Mouse (Mus musculus): Measurements from ENCODE around the gene Atp13a3. TPM values are rescaled to one million over a fixed set of nuclear protein-coding genes. Genes with fewer than 3 reads are reported as not detected.

Atp13a3 gene
- polyA plus RNA-seq, 1 experiment from 2014 or later = 17.8 TPM

GRCm38 (mm10) chr16:30436276-30436675, 30.5 kb upstream of the Atp13a3 start:
- Histone ChIP-seq H3K27ac (ENCODE audit: poor library complexity, severe bottlenecking) (no peak overlapping the region), H3K4me3 (no peak overlapping the region), H3K27me3 (replicated peaks) (no peaks in the 10 kb centered on the region), H3K4me1 (replicated peaks) (peaks cover 26% of the 10 kb centered on the region), H3K36me3 (no peaks in the 10 kb centered on the region), H3K9me3 (replicated peaks) (0 out of 2 replicates have a peak, but pooled peaks cover 9% of the 10 kb centered on the region), H3K4me2 (no peak overlapping the region), H3K9ac (no peak overlapping the region)
- ATAC-seq (ENCODE audit: insufficient number of reproducible peaks, low FRiP score) = no peak
- WGBS = 78% methylated on average over 7 of the region's 7 CpGs

GRCm38 (mm10) chr16:30435393-30435792, 29.6 kb upstream of the Atp13a3 start:
- no peak overlapping the region for H3K4me3 ChIP-seq

GRCm38 (mm10) chr16:30433148-30433547, 27.4 kb upstream of the Atp13a3 start:
- 80% methylated on average over 3 of the region's 3 CpGs for WGBS
- Histone ChIP-seq H3K4me3 (no peak overlapping the region), H3K9ac (no peak overlapping the region), H3K36me3 (no peaks in the 10 kb centered on the region), H3K4me1 (replicated peaks) (peaks cover 22% of the 10 kb centered on the region), H3K27me3 (replicated peaks) (no peaks in the 10 kb centered on the region), H3K27ac (ENCODE audit: poor library complexity, severe bottlenecking) (no peak overlapping the region), H3K4me2 (no peak overlapping the region), H3K9me3 (replicated peaks) (0 out of 2 replicates have a peak, but pooled peaks cover 9% of the 10 kb centered on the region)
- no peak for ATAC-seq (ENCODE audit: insufficient number of reproducible peaks, low FRiP score)

More at GRCm38 (mm10) chr16:30435393-30435792, 29.6 kb upstream of the Atp13a3 start:
- no peaks in the 10 kb centered on the region for H3K27me3 ChIP-seq (replicated peaks)
- peaks cover 20% of the 10 kb centered on the region for H3K4me1 ChIP-seq (replicated peaks)
- no peaks in the 10 kb centered on the region for H3K36me3 ChIP-seq
- no peak overlapping the region for H3K9ac ChIP-seq
- 8% methylated on average over 4 of the region's 4 CpGs for WGBS
- peak overlapping the region; percentile 2; the same call in 1 of the 2 replicates for H3K27ac ChIP-seq (ENCODE audit: poor library complexity, severe bottlenecking)
- no peak overlapping the region for H3K4me2 ChIP-seq
- ATAC-seq (ENCODE audit: insufficient number of reproducible peaks, low FRiP score) = no peak
- H3K9me3 ChIP-seq (replicated peaks) = 0 out of 2 replicates have a peak, but pooled peaks cover 9% of the 10 kb centered on the region

- no peak for ATAC-seq (ENCODE audit: insufficient number of reproducible peaks, low FRiP score)
Measured at GRCm38 (mm10) chr16:30432111-30432510, 26.3 kb upstream of the Atp13a3 start.

GRCm38 (mm10) chr16:30430512-30431088, 24.8 kb upstream of the Atp13a3 start:
- H3K9ac ChIP-seq = no peak overlapping the region
- 0 out of 2 replicates have a peak, but pooled peaks cover 9% of the 10 kb centered on the region for H3K9me3 ChIP-seq (replicated peaks)
- ATAC-seq (ENCODE audit: insufficient number of reproducible peaks, low FRiP score) = no peak
- WGBS = 79% methylated on average over 2 of the region's 2 CpGs
- H3K27ac ChIP-seq (ENCODE audit: poor library complexity, severe bottlenecking) = no peak overlapping the region
- H3K4me3 ChIP-seq = no peak overlapping the region
- no peaks in the 10 kb centered on the region for H3K36me3 ChIP-seq
- H3K4me2 ChIP-seq = no peak overlapping the region
- no peaks in the 10 kb centered on the region for H3K27me3 ChIP-seq (replicated peaks)
- H3K4me1 ChIP-seq (replicated peaks) = peaks cover 21% of the 10 kb centered on the region

More at GRCm38 (mm10) chr16:30432111-30432510, 26.3 kb upstream of the Atp13a3 start:
- no peak overlapping the region for H3K27ac ChIP-seq (ENCODE audit: poor library complexity, severe bottlenecking)
- no peaks in the 10 kb centered on the region for H3K27me3 ChIP-seq (replicated peaks)
- H3K4me3 ChIP-seq = no peak overlapping the region
- 90% methylated on average over 2 of the region's 2 CpGs for WGBS
- no peak overlapping the region for H3K4me2 ChIP-seq
- H3K36me3 ChIP-seq = no peaks in the 10 kb centered on the region
- H3K9ac ChIP-seq = no peak overlapping the region
- H3K9me3 ChIP-seq (replicated peaks) = 0 out of 2 replicates have a peak, but pooled peaks cover 9% of the 10 kb centered on the region
- H3K4me1 ChIP-seq (replicated peaks) = peaks cover 23% of the 10 kb centered on the region

- 47% methylated on average over 4 of the region's 4 CpGs for WGBS
- no peak overlapping the region for H3K27ac ChIP-seq (ENCODE audit: poor library complexity, severe bottlenecking)
- H3K4me1 ChIP-seq (replicated peaks) = peaks cover 11% of the 10 kb centered on the region
- no peaks in the 10 kb centered on the region for H3K27me3 ChIP-seq (replicated peaks)
- 0 out of 2 replicates have a peak, but pooled peaks cover 9% of the 10 kb centered on the region for H3K9me3 ChIP-seq (replicated peaks)
- H3K36me3 ChIP-seq = no peaks in the 10 kb centered on the region
- H3K4me2 ChIP-seq = no peak overlapping the region
- H3K4me3 ChIP-seq = no peak overlapping the region
- H3K9ac ChIP-seq = no peak overlapping the region
- no peak for ATAC-seq (ENCODE audit: insufficient number of reproducible peaks, low FRiP score)
Measured at GRCm38 (mm10) chr16:30428753-30429260, 23.0 kb upstream of the Atp13a3 start.

- H3K9ac ChIP-seq = no peak overlapping the region
- H3K4me1 ChIP-seq (replicated peaks) = peaks cover 11% of the 10 kb centered on the region
- no peak overlapping the region for H3K4me3 ChIP-seq
- H3K36me3 ChIP-seq = no peaks in the 10 kb centered on the region
- no peak overlapping the region for H3K27ac ChIP-seq (ENCODE audit: poor library complexity, severe bottlenecking)
- no peak overlapping the region for H3K4me2 ChIP-seq
- no peaks in the 10 kb centered on the region for H3K27me3 ChIP-seq (replicated peaks)
- ATAC-seq (ENCODE audit: insufficient number of reproducible peaks, low FRiP score) = no peak
- no peaks in the 10 kb centered on the region for H3K9me3 ChIP-seq (replicated peaks)
- 71% methylated on average over 4 of the region's 4 CpGs for WGBS
Measured at GRCm38 (mm10) chr16:30427466-30427865, 21.7 kb upstream of the Atp13a3 start.

- Histone ChIP-seq H3K4me1 (replicated peaks) (peaks cover 11% of the 10 kb centered on the region), H3K4me3 (no peak overlapping the region), H3K9me3 (replicated peaks) (no peaks in the 10 kb centered on the region), H3K27me3 (replicated peaks) (no peaks in the 10 kb centered on the region), H3K4me2 (no peak overlapping the region), H3K27ac (ENCODE audit: poor library complexity, severe bottlenecking) (no peak overlapping the region), H3K36me3 (no peaks in the 10 kb centered on the region), H3K9ac (no peak overlapping the region)
- ATAC-seq (ENCODE audit: insufficient number of reproducible peaks, low FRiP score) = no peak
- 80% methylated on average over 4 of the region's 5 CpGs for WGBS
Measured at GRCm38 (mm10) chr16:30427003-30427402, 21.2 kb upstream of the Atp13a3 start.

- Histone ChIP-seq H3K27ac (ENCODE audit: poor library complexity, severe bottlenecking) (no peak overlapping the region), H3K9me3 (replicated peaks) (no peaks in the 10 kb centered on the region), H3K27me3 (replicated peaks) (no peaks in the 10 kb centered on the region), H3K9ac (no peak overlapping the region), H3K4me2 (no peak overlapping the region), H3K4me1 (replicated peaks) (peaks cover 11% of the 10 kb centered on the region), H3K4me3 (no peak overlapping the region), H3K36me3 (no peaks in the 10 kb centered on the region)
- WGBS = 59% methylated on average over 1 of the region's 1 CpGs
- no peak for ATAC-seq (ENCODE audit: insufficient number of reproducible peaks, low FRiP score)
Measured at GRCm38 (mm10) chr16:30425980-30426379, 20.2 kb upstream of the Atp13a3 start.

- H3K9me3 ChIP-seq (replicated peaks) = no peaks in the 10 kb centered on the region
- no peak overlapping the region for H3K4me2 ChIP-seq
- H3K27ac ChIP-seq (ENCODE audit: poor library complexity, severe bottlenecking) = no peak overlapping the region
- H3K9ac ChIP-seq = no peak overlapping the region
- H3K27me3 ChIP-seq (replicated peaks) = no peaks in the 10 kb centered on the region
- no peak overlapping the region for H3K4me3 ChIP-seq
- H3K4me1 ChIP-seq (replicated peaks) = peaks cover 10% of the 10 kb centered on the region
- ATAC-seq (ENCODE audit: insufficient number of reproducible peaks, low FRiP score) = no peak
- WGBS = 71% methylated on average over 5 of the region's 5 CpGs
- no peaks in the 10 kb centered on the region for H3K36me3 ChIP-seq
Measured at GRCm38 (mm10) chr16:30424053-30424452, 18.3 kb upstream of the Atp13a3 start.

GRCm38 (mm10) chr16:30416707-30417106, 10.9 kb upstream of the Atp13a3 start:
- Histone ChIP-seq H3K36me3 (no peaks in the 10 kb centered on the region), H3K4me1 (replicated peaks) (no peaks in the 10 kb centered on the region), H3K4me3 (no peak overlapping the region), H3K9me3 (replicated peaks) (no peaks in the 10 kb centered on the region), H3K9ac (no peak overlapping the region), H3K27me3 (replicated peaks) (0 out of 2 replicates have a peak, but pooled peaks cover 4% of the 10 kb centered on the region), H3K4me2 (no peak overlapping the region), H3K27ac (ENCODE audit: poor library complexity, severe bottlenecking) (no peak overlapping the region)
- WGBS = 82% methylated on average over 2 of the region's 2 CpGs
- ATAC-seq (ENCODE audit: insufficient number of reproducible peaks, low FRiP score) = no peak
